Mouse (Mus musculus): ENCODE measurements around the gene Aloxe3.
A peak's percentile ranks its signal among the peaks of the same experiment; 100 is the strongest.

DNA sequence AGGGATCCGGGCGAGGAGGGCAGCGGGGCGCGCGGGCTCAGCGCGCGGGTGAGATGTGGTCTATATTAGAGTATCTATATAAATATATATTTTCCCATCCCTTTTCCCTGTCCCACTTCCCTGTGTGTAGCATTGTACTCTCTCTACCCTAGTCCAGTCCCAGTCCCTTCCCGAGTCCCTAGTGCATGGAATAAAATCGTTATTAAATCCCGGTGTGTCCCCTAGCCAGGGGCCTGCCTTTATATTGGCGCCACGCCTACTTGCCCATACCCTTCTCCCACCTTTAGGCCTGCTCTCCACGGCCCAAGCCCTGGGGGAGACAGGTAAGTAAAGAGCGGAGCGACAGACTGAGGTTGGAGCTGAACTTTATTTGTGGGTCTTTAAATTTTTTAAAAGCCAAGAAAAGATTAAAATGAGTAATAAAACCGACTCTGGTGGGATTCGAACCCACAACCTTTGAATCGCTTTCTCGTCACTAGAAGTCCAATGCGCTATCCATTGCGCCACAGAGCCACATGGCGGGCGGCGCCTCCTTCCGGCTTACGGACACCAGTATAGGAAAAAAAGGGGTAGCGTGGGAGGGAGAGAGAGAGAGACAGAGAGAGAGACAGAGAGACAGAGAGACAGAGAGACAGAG lies 2.5 kb upstream of the Aloxe3 start:
- TF ChIP-seq JUND (conservative IDR thresholded peaks at IDR 0.05; ENCODE audit: low read depth, low read length) (no peak), ZKSCAN1 (IDR thresholded peaks at IDR 0.05; ENCODE audit: borderline replicate concordance, low read depth, low read length) (no peak), EP300 (IDR thresholded peaks at IDR 0.05; ENCODE audit: low read length) (no peak), POLR2A (IDR thresholded peaks at IDR 0.05; ENCODE audit: low read depth, low read length) (peak; percentile 30; the same call in 1 of the 2 replicates)

Data from CH12.LX (cell line).